Mouse (Mus musculus) gastrocnemius, adult 18-20 months (tissue): ENCODE data around the gene Xrcc6. TPM values are rescaled to one million over a fixed set of nuclear protein-coding genes. Genes with fewer than 3 reads are reported as not detected.
A peak's percentile ranks its signal among the peaks of the same experiment; 100 is the strongest.

ENCODE experiments used
- DNase-seq: peaks from one replicate; pipeline ENCODE4 v3.0.0; 2021; ENCODE audit warnings: low spot score
- long read RNA-seq, 2 experiments: library from polyadenylated mRNA; stranded (forward); transcript quantifications; one replicate each; pipeline ENCODE4 v2.0.0; 2021
- total RNA-seq, 2 experiments: library from RNA; stranded (reverse); gene quantifications; 2 replicates each; pipeline ENCODE4 v1.2.3; 2021

Gene Xrcc6
- total RNA-seq: 10 to 100 TPM; 22.9 to 25.3 TPM
- long read RNA-seq, experiment 1, transcript Xrcc6-201 (13 exons, 2,114 nt): major isoform, 30 of 31 reads
- long read RNA-seq, experiment 1, partial matches to known transcripts: 0 of 31 reads
- long read RNA-seq, experiment 1, other reads (novel, unspliced or antisense): 1 of 31 reads
- long read RNA-seq, experiment 2, transcript Xrcc6-201 (13 exons, 2,114 nt): major isoform, 26 of 30 reads
- long read RNA-seq, experiment 2, partial matches to known transcripts: 2 of 30 reads
- long read RNA-seq, experiment 2, other reads (novel, unspliced or antisense): 2 of 30 reads

GRCm38 (mm10) chr15:81987646-81988045, at the start of gene Xrcc6:
Gene Xrcc6, plus strand, starts transcription at chr15:81987835.
- DNase-seq: no peak

- DNase-seq: no peak
These were observed 49.4 kb upstream of the Xrcc6 start for GRCm38 (mm10) chr15:81938246-81938645.

- DNase-seq: no peak
These were observed 48.4 kb upstream of the Xrcc6 start for GRCm38 (mm10) chr15:81939157-81939715.

DNA sequence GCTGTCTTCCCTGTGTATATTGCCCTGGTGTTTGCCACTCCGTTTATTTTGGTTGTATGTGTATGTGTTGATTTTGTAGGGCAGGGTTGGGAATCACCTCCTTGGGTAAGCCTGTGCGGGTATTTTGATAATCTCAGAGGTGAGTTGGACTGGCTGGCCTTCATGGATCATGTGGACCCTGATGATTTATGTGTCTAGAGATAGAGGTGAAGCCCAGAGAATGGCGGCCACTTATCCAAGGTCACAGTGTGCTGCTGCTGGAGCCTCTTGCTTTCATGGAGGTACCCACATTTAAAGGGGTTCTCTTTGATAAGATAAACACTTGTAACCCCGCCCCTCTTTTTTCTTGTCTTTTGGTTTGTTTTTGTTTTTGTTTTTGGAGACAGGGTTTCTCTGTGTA, 47.9 kb upstream of the Xrcc6 start:
- no peak for DNase-seq

- no peak for DNase-seq
These were observed 47.4 kb upstream of the Xrcc6 start for GRCm38 (mm10) chr15:81940219-81940618.

- no peak for DNase-seq
These were observed 46.6 kb upstream of the Xrcc6 start for GRCm38 (mm10) chr15:81941010-81941409.

DNA sequence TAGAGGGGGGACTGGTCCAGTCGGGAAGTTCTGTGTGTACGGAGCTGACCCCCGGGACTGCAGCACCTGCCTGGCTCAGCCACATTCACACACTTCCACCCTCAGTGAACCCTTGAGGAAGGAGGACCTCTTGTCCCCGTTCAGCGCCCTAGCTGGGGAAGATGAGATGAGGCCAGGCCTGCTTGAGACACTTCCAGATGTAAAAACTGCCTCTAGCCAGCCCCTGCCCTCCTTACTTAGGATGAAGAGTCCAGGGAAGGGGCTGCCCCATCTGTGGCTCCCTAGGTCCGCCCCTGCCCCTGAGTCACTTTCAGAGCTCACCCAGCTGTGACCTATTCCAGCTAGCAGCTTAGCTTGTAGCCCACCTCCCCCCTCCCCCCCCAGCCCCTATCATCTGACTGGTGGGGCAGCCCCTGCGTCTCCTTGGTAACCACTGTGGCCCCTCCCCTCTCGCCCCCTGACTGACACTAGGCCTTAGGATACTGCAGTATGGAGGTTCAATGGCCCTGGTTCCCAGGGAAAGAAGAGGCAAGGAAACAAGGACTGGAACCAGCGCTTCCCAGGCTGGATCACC, 44.4 kb upstream of the Xrcc6 start:
- DNase-seq: no peak

- DNase-seq: no peak
These were observed 38.6 kb upstream of the Xrcc6 start for GRCm38 (mm10) chr15:81949076-81949475.

DNA sequence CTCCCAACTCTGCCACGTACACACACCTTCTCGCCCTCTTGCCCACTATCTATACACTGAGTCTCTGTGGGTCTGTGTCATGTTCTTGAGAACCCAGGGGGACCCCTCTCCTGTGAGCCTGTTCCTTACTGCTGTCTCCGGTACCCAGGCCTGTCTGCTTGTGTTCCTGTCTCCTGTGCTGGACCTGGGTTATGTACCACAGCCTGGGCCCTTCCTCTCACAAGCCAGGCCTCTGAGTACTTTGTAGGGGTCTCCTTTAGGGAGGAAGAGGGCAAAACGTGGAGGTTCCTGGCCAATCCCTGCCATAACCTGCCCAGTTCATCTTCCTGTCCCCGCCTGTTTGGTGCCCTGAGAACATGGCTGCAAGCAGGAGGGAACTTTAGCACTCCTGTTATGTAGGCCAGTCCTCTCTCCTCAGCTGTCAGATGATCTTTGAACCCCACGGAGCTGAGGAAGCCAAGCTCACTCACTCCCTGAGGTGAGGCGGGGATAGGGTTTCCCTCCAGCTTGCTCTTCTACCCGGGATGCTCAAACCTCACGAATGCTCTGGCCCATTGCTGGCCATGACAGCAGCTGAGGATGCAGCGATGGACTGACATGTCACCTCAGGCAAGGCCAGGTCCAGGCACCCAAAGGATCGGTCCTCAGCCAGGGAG, 38.0 kb upstream of the Xrcc6 start:
- no peak for DNase-seq

GRCm38 (mm10) chr15:81950716-81951115, 36.9 kb upstream of the Xrcc6 start:
- DNase-seq: no peak

DNA sequence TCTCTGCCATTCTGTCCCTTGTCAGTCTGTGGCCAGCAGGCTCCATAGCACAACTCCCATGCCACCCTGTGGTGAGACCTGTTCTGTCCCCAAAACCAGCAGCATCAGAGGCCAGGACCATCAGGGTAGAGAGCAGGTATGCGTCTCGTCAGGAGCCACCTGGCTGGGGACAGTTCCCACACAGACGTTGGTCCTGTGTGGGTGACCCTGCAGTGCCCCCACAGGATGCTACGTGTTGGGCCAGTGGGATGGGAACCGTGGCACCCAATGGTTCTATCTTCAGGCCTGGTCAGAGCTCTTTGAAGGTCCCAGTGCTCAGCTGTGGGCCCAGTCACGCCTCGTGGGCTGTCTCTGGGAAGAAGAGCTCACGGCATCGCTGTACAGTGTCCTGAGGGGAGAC, 36.5 kb upstream of the Xrcc6 start:
- no peak for DNase-seq

DNA sequence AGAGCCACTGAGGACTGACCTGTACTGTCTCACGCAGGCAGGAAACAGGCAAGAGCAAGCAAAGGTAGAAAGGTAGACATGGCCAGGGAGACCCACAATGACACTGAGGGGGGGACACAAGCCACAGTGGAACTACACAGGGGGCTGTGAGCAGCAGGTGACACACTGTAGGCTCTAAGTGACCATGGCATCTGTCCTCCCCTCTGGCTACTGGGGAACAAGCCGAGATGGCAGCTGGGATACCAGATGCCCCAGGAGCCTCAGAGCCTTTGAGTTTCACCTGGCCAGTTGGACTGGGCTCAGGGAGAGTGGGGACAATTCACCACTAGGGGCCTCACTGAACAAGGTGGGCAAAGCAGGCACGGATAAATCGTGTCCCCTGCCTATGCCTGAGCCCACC, 35.3 kb upstream of the Xrcc6 start:
- DNase-seq: no peak

DNA sequence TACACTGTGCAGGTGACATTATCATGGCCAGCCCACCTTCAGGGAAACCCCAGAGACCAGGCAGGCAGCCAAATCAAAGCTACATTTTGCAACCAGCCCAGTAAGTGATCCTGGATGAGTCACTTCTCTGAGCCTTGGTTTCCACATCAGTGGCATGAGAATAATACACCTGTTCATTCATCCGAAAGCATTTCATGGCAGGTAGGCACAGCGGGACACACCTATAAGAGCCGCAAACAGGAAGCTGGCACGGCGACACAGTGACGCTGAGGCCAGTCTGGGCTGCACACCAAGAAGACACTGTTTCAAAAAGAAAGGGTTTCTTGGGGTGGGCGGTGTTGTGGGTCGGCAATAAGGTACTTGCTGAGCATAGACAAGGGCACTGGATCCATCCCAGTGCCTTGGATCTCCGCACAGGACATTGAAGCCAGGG, 33.5 kb upstream of the Xrcc6 start:
- no peak for DNase-seq

GRCm38 (mm10) chr15:81954716-81955115, 32.9 kb upstream of the Xrcc6 start:
- DNase-seq: no peak

- DNase-seq: no peak
These were observed 32.2 kb upstream of the Xrcc6 start for GRCm38 (mm10) chr15:81955414-81955813.

GRCm38 (mm10) chr15:81956457-81956856, 31.2 kb upstream of the Xrcc6 start:
- no peak for DNase-seq

DNA sequence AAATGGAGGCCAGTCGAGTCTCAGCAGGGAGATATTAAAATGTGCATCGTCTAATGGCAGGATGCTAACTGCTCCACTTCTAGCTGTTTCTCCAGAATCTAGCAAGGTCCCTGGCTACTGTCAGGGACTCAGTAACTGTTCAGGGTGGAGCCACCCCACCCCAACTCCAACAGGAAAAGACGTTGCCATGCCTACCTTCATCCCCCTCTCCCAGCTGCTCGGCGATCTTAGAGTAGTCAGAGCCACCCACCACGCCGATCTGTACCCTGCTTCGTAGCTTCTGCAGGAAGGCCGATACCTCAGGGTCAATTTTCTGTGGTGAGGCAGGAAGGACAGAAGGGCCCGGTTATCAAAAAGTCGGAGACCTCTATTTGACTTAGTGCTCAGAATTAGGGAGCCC, 30.0 kb upstream of the Xrcc6 start:
- no peak for DNase-seq

DNA sequence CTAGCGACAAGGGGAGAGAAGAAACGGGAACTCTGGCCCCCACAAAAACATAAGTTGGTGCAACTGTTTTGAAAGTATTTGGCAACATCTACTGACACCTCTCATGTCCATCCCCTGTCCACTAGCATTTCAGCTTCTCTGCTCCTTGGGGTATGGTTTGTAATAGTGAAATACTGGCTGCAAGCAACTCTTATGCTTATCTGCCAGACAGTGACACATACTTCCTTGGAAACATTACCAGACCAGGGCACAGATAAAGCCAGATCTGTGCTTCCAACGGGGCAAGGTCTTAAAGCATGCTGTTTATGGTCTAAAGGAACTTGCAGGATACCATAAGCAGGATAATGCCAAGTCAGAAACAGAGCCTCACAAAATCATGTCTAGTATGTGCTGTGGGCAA, 28.7 kb upstream of the Xrcc6 start:
- no peak for DNase-seq

DNA sequence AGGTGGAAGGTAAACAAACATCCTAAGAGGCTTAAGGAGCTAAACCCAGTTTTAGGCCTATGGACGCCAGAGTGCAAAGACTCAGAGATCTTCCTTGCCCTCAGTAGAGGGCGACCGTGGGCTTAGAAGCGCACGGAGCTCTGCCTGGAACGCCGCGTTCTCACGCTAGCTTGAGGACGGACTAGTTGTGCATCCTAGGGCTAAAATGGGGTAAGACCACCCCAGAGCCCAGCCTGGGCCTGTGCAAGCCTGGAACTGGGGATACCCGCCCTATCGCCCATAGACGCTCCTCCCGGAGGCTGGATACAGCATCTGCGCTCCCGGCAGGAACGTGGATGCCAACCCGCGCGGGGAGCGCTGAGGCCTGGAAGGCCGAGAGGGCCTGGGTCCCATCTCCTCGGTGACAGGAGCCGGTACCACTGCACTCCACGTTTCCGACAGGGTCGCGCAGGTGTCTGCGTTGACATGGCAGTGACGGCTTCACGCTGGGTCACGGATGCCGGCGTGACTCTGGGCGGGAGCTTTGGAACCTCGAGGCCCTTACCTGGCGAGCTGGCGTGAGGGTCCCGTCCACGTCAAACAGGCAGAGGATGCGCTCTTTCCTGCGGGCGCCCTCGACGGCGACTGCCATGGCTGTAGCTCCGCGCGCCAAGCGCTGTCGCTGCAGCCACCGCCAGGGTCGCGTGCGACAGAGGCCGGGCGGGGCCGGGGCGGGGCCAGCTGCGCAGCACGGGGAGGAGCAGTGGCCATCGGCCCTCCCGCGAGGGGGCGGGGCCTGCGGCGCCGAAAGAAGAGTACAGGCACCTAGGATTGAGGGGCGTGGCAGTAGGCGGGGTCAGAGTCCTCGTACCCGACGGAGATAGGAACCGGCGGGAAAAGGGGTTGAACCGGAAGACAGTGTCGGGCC, 27.2 kb upstream of the Xrcc6 start, which contains the start of gene Pmm1:
Pmm1 (minus strand) TSS at position 760 of the 907 bp plus-strand sequence.
- peak; percentile 98 for DNase-seq

DNA sequence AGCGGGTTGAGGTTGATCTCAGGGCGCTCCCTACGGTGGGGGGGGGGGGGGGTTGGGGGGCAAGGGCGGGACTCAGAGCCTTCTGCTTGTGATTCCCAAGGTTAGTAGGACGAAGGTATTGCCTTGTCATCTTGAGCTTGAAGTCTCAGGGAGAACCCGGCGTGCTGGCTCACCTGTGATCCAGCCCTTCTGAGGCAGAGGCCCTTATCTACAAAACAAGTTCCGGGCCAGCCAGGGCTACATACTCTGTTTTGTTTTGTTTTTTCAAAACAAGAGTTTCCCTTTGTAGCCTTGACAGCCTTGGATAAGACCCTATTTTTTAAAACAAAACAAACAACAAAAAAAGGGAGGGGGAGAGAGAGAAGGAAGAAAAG, 26.6 kb upstream of the Xrcc6 start:
- DNase-seq: no peak

DNA sequence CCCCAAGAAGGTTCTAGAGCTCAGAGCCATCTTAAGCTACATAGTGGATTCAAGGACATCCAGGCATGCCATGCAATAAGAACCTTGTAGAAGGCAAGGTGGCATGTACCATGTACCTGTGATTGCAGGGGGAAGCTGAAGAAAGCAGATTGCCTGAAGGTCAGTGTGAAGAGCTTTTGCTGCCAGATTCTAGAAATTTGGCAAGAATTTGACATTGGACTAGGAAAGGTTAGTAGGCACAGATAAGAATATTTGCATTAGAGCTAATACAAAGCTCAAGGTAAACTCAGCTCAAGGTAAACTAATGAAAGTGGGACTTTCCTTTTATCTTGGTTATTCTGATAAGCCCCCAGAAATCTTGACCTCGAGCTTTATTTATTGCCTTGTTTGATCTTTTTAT, 23.4 kb upstream of the Xrcc6 start:
- no peak for DNase-seq
